Mouse (Mus musculus) limb, embryonic 11.5 days (tissue): Measurements from ENCODE around the gene Klhl26. TPM values are rescaled to one million over a fixed set of nuclear protein-coding genes. Genes with fewer than 3 reads are reported as not detected.

Experiments
- ATAC-seq: fragments of 200-750 bp; cut with Nextera tagmentation; 2 replicates; pipeline ENCODE4 v1.8.0; 2017; ENCODE audit warnings: low read depth; ENCODE audit not compliant: insufficient number of reproducible peaks, low FRiP score, low TSS enrichment
- DNase-seq: peaks from one replicate; pipeline ENCODE4 v3.0.0-alpha.2; 2015; ENCODE audit warnings: low spot score
- H3K27ac ChIP-seq: fragments of 300-500 bp; sonication (generic); replicated peaks from 2 replicates; pipeline ENCODE4 v1.5.1; 2014; ENCODE audit warnings: low read depth, mild to moderate bottlenecking, low read length
- H3K27me3 ChIP-seq: fragments of 300-500 bp; sonication (generic); 2 replicates; pipeline ENCODE4 v1.6.1; 2014; ENCODE audit warnings: mild to moderate bottlenecking, low read length, mixed read lengths; ENCODE audit not compliant: control insufficient read depth, insufficient read depth
- H3K36me3 ChIP-seq: fragments of 300-500 bp; sonication (generic); 2 replicates; pipeline ENCODE4 v1.6.1; 2014; ENCODE audit warnings: mild to moderate bottlenecking, low read length, moderate library complexity, mixed read lengths; ENCODE audit not compliant: control insufficient read depth, insufficient read depth
- H3K4me1 ChIP-seq: fragments of 300-500 bp; sonication (generic); 2 replicates; pipeline ENCODE4 v1.6.1; 2014; ENCODE audit warnings: low read length, mixed read lengths; ENCODE audit not compliant: control insufficient read depth, insufficient read depth
- H3K4me2 ChIP-seq: fragments of 300-500 bp; sonication (generic); 2 replicates; pipeline ENCODE4 v1.6.1; 2014; ENCODE audit warnings: low read depth, mild to moderate bottlenecking, moderate library complexity; ENCODE audit not compliant: severe bottlenecking
- H3K4me3 ChIP-seq: fragments of 300-500 bp; sonication (generic); 2 replicates; pipeline ENCODE4 v1.5.1; 2014; ENCODE audit warnings: low read depth, low read length
- H3K9ac ChIP-seq: fragments of 300-500 bp; sonication (generic); 2 replicates; pipeline ENCODE4 v1.6.1; 2014; ENCODE audit warnings: mild to moderate bottlenecking, low read length
- H3K9me3 ChIP-seq: fragments of 300-500 bp; sonication (generic); 2 replicates; pipeline ENCODE4 v1.6.1; 2016; ENCODE audit warnings: low read length; ENCODE audit not compliant: control insufficient read depth
- WGBS: fragments of 180-500 bp; shearing (Covaris S2); extraction: QIAGEN DNeasy Blood & Tissue Kit; methylation state at CpG from one replicate; pipeline ENCODE4 v1.1.7; 2014; 5-methylcytosine and 5-hydroxymethylcytosine counted together
- polyA plus RNA-seq: library from polyadenylated mRNA; unstranded; fragments of >200 nt; fragmentation: Nextera tagmentation; extraction: Ambion mirVana; gene quantifications from 2 replicates; pipeline ENCODE4 v1.2.1, GENCODE M21; 2014

Gene Klhl26
- polyA plus RNA-seq, 1 experiment from 2014 or later = 18.9 TPM

- Histone ChIP-seq H3K9me3 (no peaks in the 10 kb centered on the region), H3K4me2 (no peak overlapping the region), H3K36me3 (no peaks in the 10 kb centered on the region; the same call in 1 of the 2 replicates), H3K27ac (no peak overlapping the region), H3K27me3 (no peaks in the 10 kb centered on the region), H3K4me3 (no peak overlapping the region), H3K4me1 (peaks cover 26% of the 10 kb centered on the region), H3K9ac (no peak overlapping the region)
- ATAC-seq (no peak), DNase-seq (no peak)
- 85% methylated on average over 10 of the region's 10 CpGs for WGBS
Measured at GRCm38 (mm10) chr8:70409019-70409418, 67.7 kb downstream of the Klhl26 start.

- peaks cover 26% of the 10 kb centered on the region for H3K4me1 ChIP-seq
- H3K27me3 ChIP-seq = no peaks in the 10 kb centered on the region
- no peak overlapping the region for H3K4me2 ChIP-seq
- H3K36me3 ChIP-seq = no peaks in the 10 kb centered on the region; the same call in 1 of the 2 replicates
- H3K4me3 ChIP-seq = no peak overlapping the region
- H3K9me3 ChIP-seq = no peaks in the 10 kb centered on the region
- no peak overlapping the region for H3K9ac ChIP-seq
- ATAC-seq (no peak), DNase-seq (peak; percentile 34)
- 68% methylated on average over 6 of the region's 6 CpGs for WGBS
- H3K27ac ChIP-seq = no peak overlapping the region
Measured at GRCm38 (mm10) chr8:70408301-70408700, 68.5 kb downstream of the Klhl26 start.

- no peaks in the 10 kb centered on the region for H3K9me3 ChIP-seq
- H3K27ac ChIP-seq = no peak overlapping the region
- H3K4me2 ChIP-seq = no peak overlapping the region
- no peaks in the 10 kb centered on the region; the same call in 1 of the 2 replicates for H3K36me3 ChIP-seq
- no peaks in the 10 kb centered on the region for H3K27me3 ChIP-seq
- no peak for ATAC-seq
- H3K4me3 ChIP-seq = no peak overlapping the region
- no peak for DNase-seq
- peaks cover 26% of the 10 kb centered on the region for H3K4me1 ChIP-seq
- H3K9ac ChIP-seq = 0 out of 2 replicates have a peak overlapping the region, but pooled peaks have one; percentile 34
- WGBS = 75% methylated on average over 9 of the region's 11 CpGs
Measured at GRCm38 (mm10) chr8:70406427-70407069, 70.2 kb downstream of the Klhl26 start.

- Histone ChIP-seq H3K36me3 (no peaks in the 10 kb centered on the region; the same call in 1 of the 2 replicates), H3K4me1 (peaks cover 26% of the 10 kb centered on the region), H3K4me2 (no peak overlapping the region), H3K9me3 (no peaks in the 10 kb centered on the region), H3K9ac (no peak overlapping the region), H3K4me3 (no peak overlapping the region), H3K27me3 (no peaks in the 10 kb centered on the region), H3K27ac (no peak overlapping the region)
- ATAC-seq (no peak), DNase-seq (no peak)
- 30% methylated on average over 7 of the region's 7 CpGs for WGBS
Measured at GRCm38 (mm10) chr8:70405189-70405588, 71.6 kb downstream of the Klhl26 start.

GRCm38 (mm10) chr8:70404212-70404611 lies 72.6 kb downstream of the Klhl26 start:
- H3K4me2 ChIP-seq = no peak overlapping the region
- H3K27ac ChIP-seq = no peak overlapping the region
- no peaks in the 10 kb centered on the region for H3K27me3 ChIP-seq
- no peaks in the 10 kb centered on the region; the same call in 1 of the 2 replicates for H3K36me3 ChIP-seq
- no peak for DNase-seq
- no peaks in the 10 kb centered on the region for H3K9me3 ChIP-seq
- 93% methylated on average over 3 of the region's 3 CpGs for WGBS
- peaks cover 26% of the 10 kb centered on the region for H3K4me1 ChIP-seq
- no peak overlapping the region for H3K4me3 ChIP-seq
- ATAC-seq = no peak
- no peak overlapping the region for H3K9ac ChIP-seq

Other genes with a start within 250 kb of the Klhl26 start
- 34.3 and 41.0 TPM in 2 replicates for gene Sugp2, start 242.7 kb downstream of the Klhl26 start, polyA plus RNA-seq
- 19.8 and 20.1 TPM in 2 replicates for gene Armc6, start 242.5 kb downstream of the Klhl26 start, polyA plus RNA-seq
- gene Homer3, start 194.1 kb downstream of the Klhl26 start, polyA plus RNA-seq = 75.2 and 78.6 TPM in 2 replicates
- gene Ddx49, start 174.5 kb downstream of the Klhl26 start, polyA plus RNA-seq = 55.8 and 62.1 TPM in 2 replicates
- gene Cope, start 174.4 kb downstream of the Klhl26 start, polyA plus RNA-seq = 263 and 281 TPM in 2 replicates
- 4.7 and 6.0 TPM in 2 replicates for gene Cers1, start 161.2 kb downstream of the Klhl26 start, polyA plus RNA-seq
- 2.9 and 4.2 TPM in 2 replicates for gene Gdf1, start 147.2 kb downstream of the Klhl26 start, polyA plus RNA-seq
- gene Upf1, start 123.7 kb downstream of the Klhl26 start, polyA plus RNA-seq = 23.2 and 25.1 TPM in 2 replicates
- gene Comp, start 103.4 kb downstream of the Klhl26 start, polyA plus RNA-seq = 0.43 and 0.50 TPM in 2 replicates
- gene Crtc1, start 37.4 kb downstream of the Klhl26 start, polyA plus RNA-seq = 16.6 and 19.8 TPM in 2 replicates
- gene Tmem59l, start 10.4 kb upstream of the Klhl26 start, polyA plus RNA-seq = 20.0 and 20.8 TPM in 2 replicates
- gene Crlf1, start 16.2 kb upstream of the Klhl26 start, polyA plus RNA-seq = 85.8 and 102 TPM in 2 replicates
- 126 and 138 TPM in 2 replicates for gene Rex1bd, start 29.8 kb upstream of the Klhl26 start, polyA plus RNA-seq
- 926 and 927 TPM in 2 replicates for gene Uba52, start 33.8 kb upstream of the Klhl26 start, polyA plus RNA-seq
- gene Fkbp8, start 50.8 kb upstream of the Klhl26 start, polyA plus RNA-seq = 221 and 233 TPM in 2 replicates
- 47.0 and 47.6 TPM in 2 replicates for gene Kxd1, start 51.0 kb upstream of the Klhl26 start, polyA plus RNA-seq
- 19.5 and 20.1 TPM in 2 replicates for gene Ell, start 62.5 kb upstream of the Klhl26 start, polyA plus RNA-seq
- 100 and 114 TPM in 2 replicates for gene Isyna1, start 117.4 kb upstream of the Klhl26 start, polyA plus RNA-seq
- 167 and 177 TPM in 2 replicates for gene Ssbp4, start 131.9 kb upstream of the Klhl26 start, polyA plus RNA-seq
- gene Lrrc25, start 139.2 kb upstream of the Klhl26 start, polyA plus RNA-seq = 0.57 TPM in 2 replicates
- gene Gdf15, start 155.5 kb upstream of the Klhl26 start, polyA plus RNA-seq = 0.15 TPM in 1 of 2 replicates, not detected in the other
- 48.9 and 59.4 TPM in 2 replicates for gene Pgpep1, start 183.4 kb upstream of the Klhl26 start, polyA plus RNA-seq
- 356 and 388 TPM in 2 replicates for gene Lsm4, start 196.3 kb upstream of the Klhl26 start, polyA plus RNA-seq
- 104 and 109 TPM in 2 replicates for gene Jund, start 222.0 kb upstream of the Klhl26 start, polyA plus RNA-seq
- gene Iqcn, start 226.5 kb upstream of the Klhl26 start, polyA plus RNA-seq = not detected in 2 replicates
- not detected in 2 replicates for gene Gm3336, start 241.6 kb upstream of the Klhl26 start, polyA plus RNA-seq
- gene Pde4c, start 246.8 kb upstream of the Klhl26 start, polyA plus RNA-seq = 0.08 and 0.13 TPM in 2 replicates